Mouse (Mus musculus) C2C12 (cell line): Measurements from ENCODE around the gene Phex. TPM values are rescaled to one million over a fixed set of nuclear protein-coding genes. Genes with fewer than 3 reads are reported as not detected.

Source experiments
- H3K27me3 ChIP-seq: one replicate; pipeline ENCODE4 v1.6.1; 2011; ENCODE audit not compliant: control insufficient read depth, insufficient read depth, insufficient read length
- H3K36me3 ChIP-seq: one replicate; pipeline ENCODE4 v1.6.1; 2011; ENCODE audit not compliant: control insufficient read depth, insufficient read depth
- H3K4me3 ChIP-seq: one replicate; pipeline ENCODE4 v1.5.1; 2011; ENCODE audit warnings: mild to moderate bottlenecking, control low read depth; ENCODE audit not compliant: poor library complexity, insufficient read depth, severe bottlenecking
- H3K79me2 ChIP-seq: one replicate; pipeline ENCODE4 v1.6.1; 2011; ENCODE audit not compliant: control insufficient read depth, insufficient read depth
- H3K79me3 ChIP-seq: one replicate; pipeline ENCODE4 v1.6.1; 2011; ENCODE audit warnings: low read depth, control low read depth
- H3ac ChIP-seq: one replicate; pipeline ENCODE3; 2011; ENCODE audit warnings: low read depth; ENCODE audit not compliant: control insufficient read depth, insufficient read length
- CEBPB ChIP-seq: IDR thresholded peaks from one replicate; pipeline ENCODE4 v1.6.1; 2011; ENCODE audit warnings: low read depth, mild to moderate bottlenecking, control low read depth, moderate library complexity
- CTCF ChIP-seq: IDR thresholded peaks from one replicate; pipeline ENCODE4 v1.5.1; 2011; ENCODE audit not compliant: control insufficient read depth, insufficient read depth, insufficient read length
- FOSL1 ChIP-seq: IDR thresholded peaks from one replicate; pipeline ENCODE4 v1.8.0; 2011; ENCODE audit warnings: mild to moderate bottlenecking, low read length; ENCODE audit not compliant: poor library complexity, insufficient read depth, severe bottlenecking
- MAX ChIP-seq: IDR thresholded peaks from one replicate; pipeline ENCODE4 v1.6.1; 2011; ENCODE audit warnings: mild to moderate bottlenecking, control low read depth
- MYOD1 ChIP-seq: IDR thresholded peaks from one replicate; pipeline ENCODE4 v1.6.1; 2011; ENCODE audit warnings: low read depth; ENCODE audit not compliant: control insufficient read depth, insufficient read length
- MYOG ChIP-seq: IDR thresholded peaks from one replicate; pipeline ENCODE4 v1.6.1; 2011; ENCODE audit not compliant: control insufficient read depth, insufficient read length; ENCODE audit errors: extremely low read depth
- USF1 ChIP-seq: IDR thresholded peaks from one replicate; pipeline ENCODE4 v1.6.1; 2011; ENCODE audit warnings: low read depth, mild to moderate bottlenecking, control low read depth, moderate library complexity
- long read RNA-seq, 2 experiments: library from polyadenylated mRNA; unstranded; transcript quantifications; one replicate each; pipeline ENCODE4 v2.0.0; 2019 to 2020
- polyA plus RNA-seq: library from polyadenylated mRNA; unstranded; fragments of >200 nt; fragmentation: generic; extraction: Trizol; gene quantifications from one replicate; pipeline ENCODE4 v1.2.1, GENCODE M21; 2012; ENCODE audit warnings: missing spikeins

Phex gene
- polyA plus RNA-seq, result 0.63 TPM
- long read RNA-seq, experiment 1, result 0 reads
- long read RNA-seq, experiment 2, partial matches to known transcripts, result 0 of 2 reads
- long read RNA-seq, experiment 2, other reads (novel, unspliced or antisense), result 2 of 2 reads

- no peaks in the 10 kb centered on the region for H3K79me3 ChIP-seq
- no peak within 1 kb of the TSS for H3K4me3 ChIP-seq
- H3K79me2 ChIP-seq, result no peaks in the 10 kb centered on the region
- TF ChIP-seq MAX (no peak), MYOD1 (no peak)
- no peak within 1 kb of the TSS for H3ac ChIP-seq
- H3K27me3 ChIP-seq, result no peaks in the 10 kb centered on the region
- H3K36me3 ChIP-seq, result no peaks in the 10 kb centered on the region
Observed at GRCm38 (mm10) chrX:157415212-157415611, at the start of gene Phex. TSS of gene Phex (minus strand) at chrX:157415312.

DNA sequence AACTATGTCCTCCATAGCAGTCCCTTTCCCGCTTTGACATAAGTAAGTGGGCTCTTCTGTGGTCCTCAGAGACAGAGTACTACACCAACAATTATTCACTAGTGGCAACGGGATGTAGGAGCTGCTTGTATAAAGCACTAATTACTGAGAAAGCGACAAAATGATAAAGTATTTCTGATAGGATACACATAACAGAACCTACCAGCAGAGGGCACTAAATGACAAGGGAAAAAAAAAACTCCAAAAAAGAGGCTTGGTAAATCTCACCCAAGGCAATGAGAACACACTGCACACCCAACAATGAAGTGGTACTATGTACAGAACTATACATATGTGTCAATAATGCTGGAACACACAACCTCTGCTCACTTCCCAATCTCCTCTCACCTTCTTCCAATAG lies 47.6 kb upstream of the Phex start:
- Histone ChIP-seq H3K79me2 (no peaks in the 10 kb centered on the region), H3K36me3 (peaks cover 30% of the 10 kb centered on the region), H3K27me3 (no peaks in the 10 kb centered on the region), H3K79me3 (no peaks in the 10 kb centered on the region), H3K4me3 (no peak overlapping the region), H3ac (no peak overlapping the region)
- TF ChIP-seq MAX, result no peak
- no peak for TF ChIP-seq MYOG
- TF ChIP-seq CTCF, result no peak
- no peak for TF ChIP-seq MYOD1
- no peak for TF ChIP-seq CEBPB

GRCm38 (mm10) chrX:157454430-157454829 lies 39.3 kb upstream of the Phex start:
- H3ac ChIP-seq, result no peak overlapping the region
- peaks cover 18% of the 10 kb centered on the region for H3K36me3 ChIP-seq
- H3K4me3 ChIP-seq, result no peak overlapping the region
- no peaks in the 10 kb centered on the region for H3K79me3 ChIP-seq
- H3K27me3 ChIP-seq, result no peaks in the 10 kb centered on the region
- TF ChIP-seq FOSL1 (no peak), CTCF (peak; percentile 37)
- no peaks in the 10 kb centered on the region for H3K79me2 ChIP-seq

DNA sequence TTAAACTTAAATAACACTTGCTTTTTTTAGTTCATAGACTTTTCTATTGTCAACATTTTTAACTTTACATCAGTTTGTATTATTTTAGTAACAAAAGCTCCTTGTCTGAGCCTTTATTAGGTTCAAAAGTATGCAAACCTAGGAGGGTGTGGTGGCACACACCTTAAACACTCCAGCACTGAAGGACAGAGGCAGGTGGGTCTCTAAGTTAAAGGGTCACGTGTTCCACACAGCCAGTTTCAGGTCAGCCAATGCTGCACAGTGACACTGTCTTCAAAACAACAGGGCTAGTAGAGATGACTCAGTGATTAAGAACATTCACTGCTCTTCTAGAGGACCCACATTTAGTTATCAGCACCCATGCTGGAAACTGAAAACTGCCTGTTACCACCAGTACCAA lies 33.9 kb upstream of the Phex start:
- TF ChIP-seq CTCF, result no peak
- peak; percentile 11 for TF ChIP-seq USF1
- H3K79me3 ChIP-seq, result no peaks in the 10 kb centered on the region
- no peak overlapping the region for H3K4me3 ChIP-seq
- no peaks in the 10 kb centered on the region for H3K79me2 ChIP-seq
- no peak overlapping the region for H3ac ChIP-seq
- no peaks in the 10 kb centered on the region for H3K27me3 ChIP-seq
- H3K36me3 ChIP-seq, result peaks cover 15% of the 10 kb centered on the region

- Histone ChIP-seq H3K36me3 (peaks cover 12% of the 10 kb centered on the region), H3K79me2 (no peaks in the 10 kb centered on the region), H3K27me3 (no peaks in the 10 kb centered on the region), H3ac (no peak overlapping the region), H3K4me3 (no peak overlapping the region), H3K79me3 (no peaks in the 10 kb centered on the region)
- TF ChIP-seq MYOD1 (no peak), MYOG (no peak)
Observed at GRCm38 (mm10) chrX:157447431-157447830, 32.3 kb upstream of the Phex start.

GRCm38 (mm10) chrX:157434768-157435167 lies 19.7 kb upstream of the Phex start:
- Histone ChIP-seq H3K36me3 (no peaks in the 10 kb centered on the region), H3K4me3 (no peak overlapping the region), H3K79me2 (no peaks in the 10 kb centered on the region), H3K27me3 (no peaks in the 10 kb centered on the region), H3K79me3 (no peaks in the 10 kb centered on the region), H3ac (no peak overlapping the region)
- TF ChIP-seq FOSL1 (no peak), CTCF (no peak), MAX (no peak), CEBPB (no peak), USF1 (no peak), MYOD1 (no peak), MYOG (no peak)

GRCm38 (mm10) chrX:157419451-157419850 lies 4.3 kb upstream of the Phex start:
- Histone ChIP-seq H3K27me3 (no peaks in the 10 kb centered on the region), H3K79me2 (no peaks in the 10 kb centered on the region), H3K4me3 (no peak overlapping the region), H3K36me3 (no peaks in the 10 kb centered on the region), H3K79me3 (no peaks in the 10 kb centered on the region), H3ac (no peak overlapping the region)
- TF ChIP-seq USF1 (no peak), MYOG (no peak), FOSL1 (no peak), MYOD1 (no peak), CEBPB (no peak), MAX (no peak), CTCF (no peak)
